Mouse (Mus musculus): ENCODE results near the gene Cdc5l. TPM values are rescaled to one million over a fixed set of nuclear protein-coding genes. Genes with fewer than 3 reads are reported as not detected.

The Cdc5l gene
- polyA plus RNA-seq, 1 experiment from 2014 or later: 48.2 TPM

GRCm38 (mm10) chr17:45397541-45397940 is 36.0 kb downstream of the Cdc5l start:
- Histone ChIP-seq H3K4me2 (no peak overlapping the region), H3K9ac (no peak overlapping the region), H3K27me3 (replicated peaks) (no peaks in the 10 kb centered on the region), H3K9me3 (no peaks in the 10 kb centered on the region), H3K4me3 (no peak overlapping the region), H3K27ac (replicated peaks) (no peak overlapping the region), H3K4me1 (peaks cover 24% of the 10 kb centered on the region), H3K36me3 (peaks cover 40% of the 10 kb centered on the region)
- no peak for ATAC-seq (ENCODE audit: extremely low read depth, insufficient number of reproducible peaks, low FRiP score, low TSS enrichment)
- WGBS: 79% methylated on average over 3 of the region's 3 CpGs

GRCm38 (mm10) chr17:45394612-45395011 is 38.9 kb downstream of the Cdc5l start:
- Histone ChIP-seq H3K4me1 (peaks cover 4% of the 10 kb centered on the region), H3K27me3 (replicated peaks) (no peaks in the 10 kb centered on the region), H3K4me2 (no peak overlapping the region), H3K27ac (replicated peaks) (no peak overlapping the region), H3K36me3 (peaks cover 63% of the 10 kb centered on the region), H3K4me3 (no peak overlapping the region), H3K9me3 (no peaks in the 10 kb centered on the region), H3K9ac (no peak overlapping the region)
- no peak for ATAC-seq (ENCODE audit: extremely low read depth, insufficient number of reproducible peaks, low FRiP score, low TSS enrichment)
- 71% methylated on average over 9 of the region's 9 CpGs for WGBS

- Histone ChIP-seq H3K4me2 (no peak overlapping the region), H3K27ac (replicated peaks) (no peak overlapping the region), H3K4me1 (peaks cover 3% of the 10 kb centered on the region; the same call in 1 of the 2 replicates), H3K9me3 (no peaks in the 10 kb centered on the region), H3K27me3 (replicated peaks) (no peaks in the 10 kb centered on the region), H3K36me3 (peaks cover 70% of the 10 kb centered on the region), H3K9ac (no peak overlapping the region), H3K4me3 (no peak overlapping the region)
- no peak for ATAC-seq (ENCODE audit: extremely low read depth, insufficient number of reproducible peaks, low FRiP score, low TSS enrichment)
- 86% methylated on average over 3 of the region's 3 CpGs for WGBS
Observed at GRCm38 (mm10) chr17:45393765-45394164, 39.8 kb downstream of the Cdc5l start.

- Histone ChIP-seq H3K9me3 (no peaks in the 10 kb centered on the region), H3K36me3 (peaks cover 86% of the 10 kb centered on the region), H3K27me3 (replicated peaks) (no peaks in the 10 kb centered on the region), H3K9ac (no peak overlapping the region), H3K4me1 (peaks cover 3% of the 10 kb centered on the region; the same call in 1 of the 2 replicates), H3K4me3 (no peak overlapping the region), H3K4me2 (no peak overlapping the region), H3K27ac (replicated peaks) (peak overlapping the region; percentile 32; the same call in 1 of the 2 replicates)
- 71% methylated on average over 5 of the region's 5 CpGs for WGBS
- ATAC-seq (ENCODE audit: extremely low read depth, insufficient number of reproducible peaks, low FRiP score, low TSS enrichment): no peak
Observed at GRCm38 (mm10) chr17:45389896-45390295, 43.6 kb downstream of the Cdc5l start.

GRCm38 (mm10) chr17:45386986-45387385 is 46.6 kb downstream of the Cdc5l start:
- peaks cover 66% of the 10 kb centered on the region for H3K36me3 ChIP-seq
- no peak overlapping the region for H3K4me3 ChIP-seq
- no peak overlapping the region for H3K4me2 ChIP-seq
- H3K4me1 ChIP-seq: peaks cover 3% of the 10 kb centered on the region; the same call in 1 of the 2 replicates
- WGBS: 76% methylated on average over 7 of the region's 7 CpGs
- no peak overlapping the region for H3K27ac ChIP-seq (replicated peaks)
- no peak overlapping the region for H3K9ac ChIP-seq
- H3K27me3 ChIP-seq (replicated peaks): no peaks in the 10 kb centered on the region
- H3K9me3 ChIP-seq: no peaks in the 10 kb centered on the region
- ATAC-seq (ENCODE audit: extremely low read depth, insufficient number of reproducible peaks, low FRiP score, low TSS enrichment): no peak

- Histone ChIP-seq H3K4me3 (no peak overlapping the region), H3K4me1 (no peaks in the 10 kb centered on the region), H3K9me3 (no peaks in the 10 kb centered on the region), H3K36me3 (peaks cover 35% of the 10 kb centered on the region), H3K27me3 (replicated peaks) (no peaks in the 10 kb centered on the region), H3K27ac (replicated peaks) (no peak overlapping the region), H3K9ac (no peak overlapping the region), H3K4me2 (no peak overlapping the region)
- 77% methylated on average over 3 of the region's 3 CpGs for WGBS
- no peak for ATAC-seq (ENCODE audit: extremely low read depth, insufficient number of reproducible peaks, low FRiP score, low TSS enrichment)
Observed at GRCm38 (mm10) chr17:45383305-45383704, 50.2 kb downstream of the Cdc5l start.

- WGBS: 71% methylated on average over 9 of the region's 9 CpGs
- H3K4me3 ChIP-seq: no peak overlapping the region
Observed at GRCm38 (mm10) chr17:45379271-45379784, 54.2 kb downstream of the Cdc5l start.

GRCm38 (mm10) chr17:45377323-45377722 is 56.2 kb downstream of the Cdc5l start:
- Histone ChIP-seq H3K27me3 (replicated peaks) (peaks cover 8% of the 10 kb centered on the region; the same call in 1 of the 2 replicates), H3K36me3 (0 out of 2 replicates have a peak, but pooled peaks cover 3% of the 10 kb centered on the region), H3K9ac (no peak overlapping the region), H3K9me3 (no peaks in the 10 kb centered on the region), H3K4me2 (no peak overlapping the region), H3K4me3 (no peak overlapping the region), H3K27ac (replicated peaks) (no peak overlapping the region), H3K4me1 (peaks cover 4% of the 10 kb centered on the region; the same call in 1 of the 2 replicates)
- 50% methylated on average over 5 of the region's 5 CpGs for WGBS
- ATAC-seq (ENCODE audit: extremely low read depth, insufficient number of reproducible peaks, low FRiP score, low TSS enrichment): no peak

More at GRCm38 (mm10) chr17:45379271-45379784, 54.2 kb downstream of the Cdc5l start:
- H3K4me2 ChIP-seq: no peak overlapping the region
- H3K4me1 ChIP-seq: peaks cover 4% of the 10 kb centered on the region; the same call in 1 of the 2 replicates
- H3K9ac ChIP-seq: no peak overlapping the region
- 0 out of 2 replicates have a peak, but pooled peaks cover 8% of the 10 kb centered on the region for H3K27me3 ChIP-seq (replicated peaks)
- H3K9me3 ChIP-seq: no peaks in the 10 kb centered on the region
- no peak for ATAC-seq (ENCODE audit: extremely low read depth, insufficient number of reproducible peaks, low FRiP score, low TSS enrichment)
- H3K36me3 ChIP-seq: peaks cover 7% of the 10 kb centered on the region
- no peak overlapping the region for H3K27ac ChIP-seq (replicated peaks)

- Histone ChIP-seq H3K4me3 (no peak overlapping the region), H3K27me3 (replicated peaks) (peaks cover 13% of the 10 kb centered on the region; the same call in 1 of the 2 replicates), H3K36me3 (no peaks in the 10 kb centered on the region), H3K9ac (no peak overlapping the region), H3K9me3 (no peaks in the 10 kb centered on the region), H3K4me1 (peaks cover 4% of the 10 kb centered on the region; the same call in 1 of the 2 replicates), H3K4me2 (peak overlapping the region; percentile 53), H3K27ac (replicated peaks) (no peak overlapping the region)
- WGBS: 27% methylated on average over 13 of the region's 13 CpGs
- ATAC-seq (ENCODE audit: extremely low read depth, insufficient number of reproducible peaks, low FRiP score, low TSS enrichment): no peak
Observed at GRCm38 (mm10) chr17:45373987-45374608, 59.4 kb downstream of the Cdc5l start.

- 65% methylated on average over 9 of the region's 9 CpGs for WGBS
- Histone ChIP-seq H3K9me3 (no peaks in the 10 kb centered on the region), H3K27ac (replicated peaks) (no peak overlapping the region), H3K27me3 (replicated peaks) (peaks cover 8% of the 10 kb centered on the region; the same call in 1 of the 2 replicates), H3K4me2 (no peak overlapping the region), H3K4me3 (no peak overlapping the region), H3K9ac (no peak overlapping the region), H3K36me3 (no peaks in the 10 kb centered on the region), H3K4me1 (no peaks in the 10 kb centered on the region)
- ATAC-seq (ENCODE audit: extremely low read depth, insufficient number of reproducible peaks, low FRiP score, low TSS enrichment): no peak
Observed at GRCm38 (mm10) chr17:45371042-45371441, 62.5 kb downstream of the Cdc5l start.

- no peak overlapping the region for H3K27ac ChIP-seq (replicated peaks)
- no peaks in the 10 kb centered on the region for H3K9me3 ChIP-seq
- no peak overlapping the region for H3K4me2 ChIP-seq
- no peaks in the 10 kb centered on the region for H3K36me3 ChIP-seq
- no peak overlapping the region for H3K4me3 ChIP-seq
- peaks cover 8% of the 10 kb centered on the region; the same call in 1 of the 2 replicates for H3K27me3 ChIP-seq (replicated peaks)
- WGBS: 44% methylated on average over 5 of the region's 5 CpGs
- H3K9ac ChIP-seq: no peak overlapping the region
- ATAC-seq (ENCODE audit: extremely low read depth, insufficient number of reproducible peaks, low FRiP score, low TSS enrichment): no peak
- H3K4me1 ChIP-seq: no peaks in the 10 kb centered on the region
Observed at GRCm38 (mm10) chr17:45370535-45370934, 63.0 kb downstream of the Cdc5l start.

GRCm38 (mm10) chr17:45364871-45365270 is 68.7 kb downstream of the Cdc5l start:
- ATAC-seq (ENCODE audit: extremely low read depth, insufficient number of reproducible peaks, low FRiP score, low TSS enrichment): no peak
- Histone ChIP-seq H3K9me3 (no peaks in the 10 kb centered on the region), H3K27me3 (replicated peaks) (no peaks in the 10 kb centered on the region), H3K9ac (no peak overlapping the region), H3K4me3 (no peak overlapping the region), H3K36me3 (no peaks in the 10 kb centered on the region), H3K4me2 (no peak overlapping the region), H3K4me1 (no peaks in the 10 kb centered on the region), H3K27ac (replicated peaks) (no peak overlapping the region)
- 59% methylated on average over 7 of the region's 7 CpGs for WGBS

Measured in heart, embryonic 13.5 days (tissue).